Mouse (Mus musculus) CH12.LX (cell line): Measurements from ENCODE around the gene Gm20708.
A peak's percentile ranks its signal among the peaks of the same experiment; 100 is the strongest.

ENCODE experiments used
- BHLHE40 ChIP-seq: IDR thresholded peaks from 2 replicates; pipeline ENCODE4 v1.6.1; 2011; ENCODE audit warnings: mild to moderate bottlenecking, low read depth, low read length, improper control_type of control experiment
- CTCF ChIP-seq, 2 experiments: IDR thresholded peaks in 1 of 2; conservative IDR thresholded peaks in 1 of 2; 2 replicates each; pipeline ENCODE4 v1.5.1; 2011 to 2012; ENCODE audit warnings: low read depth in 2 of 2, low read length in 2 of 2, improper control_type of control experiment in 1 of 2, inconsistent platforms in 1 of 2, mild to moderate bottlenecking in 1 of 2, moderate library complexity in 1 of 2
- E2F4 ChIP-seq: IDR thresholded peaks from 2 replicates; pipeline ENCODE4 v1.6.1; 2011; ENCODE audit warnings: low read depth, low read length, improper control_type of control experiment; ENCODE audit not compliant: insufficient replicate concordance
- EP300 ChIP-seq: IDR thresholded peaks from 2 replicates; pipeline ENCODE4 v1.6.1; 2011; ENCODE audit warnings: low read length, improper control_type of control experiment
- KAT2A ChIP-seq: IDR thresholded peaks from 2 replicates; pipeline ENCODE4 v1.6.1; 2012; ENCODE audit warnings: low read length, improper control_type of control experiment, inconsistent platforms; ENCODE audit not compliant: insufficient replicate concordance
- NELFE ChIP-seq: IDR thresholded peaks from 2 replicates; pipeline ENCODE4 v1.6.1; 2011; ENCODE audit warnings: low read depth, low read length, improper control_type of control experiment
- NRF1 ChIP-seq: IDR thresholded peaks from 2 replicates; pipeline ENCODE4 v1.6.1; 2014; ENCODE audit warnings: low read depth, mild to moderate bottlenecking, inconsistent platforms, low read length, improper control_type of control experiment, moderate library complexity
- RAD21 ChIP-seq: IDR thresholded peaks from 2 replicates; pipeline ENCODE4 v1.6.1; 2011; ENCODE audit warnings: low read depth, mild to moderate bottlenecking, low read length, improper control_type of control experiment, moderate library complexity
- RCOR1 ChIP-seq: conservative IDR thresholded peaks from 2 replicates; pipeline ENCODE4 v1.6.1; 2012; ENCODE audit warnings: low read depth, mild to moderate bottlenecking, inconsistent platforms, low read length, improper control_type of control experiment
- TBP ChIP-seq: conservative IDR thresholded peaks from 2 replicates; pipeline ENCODE4 v1.6.1; 2011; ENCODE audit warnings: low read depth, low read length, improper control_type of control experiment
- TCF12 ChIP-seq: IDR thresholded peaks from 2 replicates; pipeline ENCODE4 v1.6.1; 2014; ENCODE audit warnings: low read depth, mild to moderate bottlenecking, inconsistent platforms, low read length, improper control_type of control experiment
- USF1 ChIP-seq: IDR thresholded peaks from 2 replicates; pipeline ENCODE4 v1.6.1; 2014; ENCODE audit warnings: low read depth, mild to moderate bottlenecking, inconsistent platforms, low read length, improper control_type of control experiment
- ZNF384 ChIP-seq: IDR thresholded peaks from 2 replicates; pipeline ENCODE4 v1.6.1; 2012; ENCODE audit warnings: low read depth, low read length, improper control_type of control experiment, inconsistent platforms

GRCm38 (mm10) chr11:117781993-117782704 lies 27.3 kb upstream of the Gm20708 start, which contains the start of the genes Tmc8 and Tmc6:
- TF ChIP-seq NELFE (no peak), BHLHE40 (peak; percentile 79), CTCF (conservative IDR thresholded peaks at IDR 0.05 in 1 of 2, IDR thresholded peaks at IDR 0.05 in 1 of 2; ENCODE audit: low read depth in 2 of 2, low read length in 2 of 2) (no peak), ZNF384 (no peak), TBP (no peak), E2F4 (no peak), EP300 (no peak), RCOR1 (no peak), NRF1 (no peak), RAD21 (no peak), USF1 (peak; percentile 85), KAT2A (no peak), TCF12 (no peak)
